Mouse (Mus musculus) midbrain, postnatal 0 days (tissue): ENCODE results near the gene Atp6v1g3. TPM values are rescaled to one million over a fixed set of nuclear protein-coding genes. Genes with fewer than 3 reads are reported as not detected.

ENCODE experiments used
- ATAC-seq: fragments of 200-750 bp; cut with Nextera tagmentation; 2 replicates; pipeline ENCODE4 v1.8.0; 2017; ENCODE audit warnings: moderate number of reproducible peaks, mild to moderate bottlenecking, moderate TSS enrichment, moderate library complexity; ENCODE audit not compliant: low FRiP score
- DNase-seq: peaks from one replicate; pipeline ENCODE4 v3.0.0-alpha.2; 2015; ENCODE audit warnings: low spot score
- H3K27ac ChIP-seq: fragments of 300-500 bp; sonication (generic); 2 replicates; pipeline ENCODE4 v1.5.1; 2014; ENCODE audit warnings: low read depth, mild to moderate bottlenecking, low read length, mixed read lengths
- H3K27me3 ChIP-seq: fragments of 300-500 bp; sonication (generic); 2 replicates; pipeline ENCODE4 v1.6.1; 2014; ENCODE audit warnings: low read length, control low read depth, mixed read lengths; ENCODE audit not compliant: insufficient read depth
- H3K36me3 ChIP-seq: fragments of 300-500 bp; sonication (generic); 2 replicates; pipeline ENCODE4 v1.6.1; 2014; ENCODE audit warnings: low read length, control low read depth, mixed read lengths; ENCODE audit not compliant: insufficient read depth
- H3K4me1 ChIP-seq: fragments of 300-500 bp; sonication (generic); 2 replicates; pipeline ENCODE4 v1.6.1; 2014; ENCODE audit warnings: mild to moderate bottlenecking, control low read depth, antibody characterized with exemption, low read length, mixed read lengths; ENCODE audit not compliant: insufficient read depth
- H3K4me2 ChIP-seq: fragments of 300-500 bp; sonication (generic); 2 replicates; pipeline ENCODE4 v1.6.1; 2014; ENCODE audit warnings: low read depth, mild to moderate bottlenecking, low read length, mixed read lengths; ENCODE audit not compliant: poor library complexity, severe bottlenecking
- H3K4me3 ChIP-seq: fragments of 300-500 bp; sonication (generic); 2 replicates; pipeline ENCODE4 v1.5.1; 2014; ENCODE audit warnings: low read depth, mild to moderate bottlenecking, low read length, moderate library complexity
- H3K9ac ChIP-seq: fragments of 300-500 bp; sonication (generic); replicated peaks from 2 replicates; pipeline ENCODE4 v1.6.1; 2014; ENCODE audit warnings: mild to moderate bottlenecking, low read length, moderate library complexity, mixed read lengths; ENCODE audit not compliant: poor library complexity, severe bottlenecking
- H3K9me3 ChIP-seq: fragments of 300-500 bp; sonication (generic); 2 replicates; pipeline ENCODE4 v1.6.1; 2016; ENCODE audit warnings: low read length, control low read depth
- CTCF ChIP-seq: IDR thresholded peaks from 2 replicates; pipeline ENCODE4 v1.5.1; 2016; ENCODE audit warnings: antibody characterized with exemption, mild to moderate bottlenecking
- WGBS: fragments of 180-500 bp; shearing (Covaris S2); extraction: QIAGEN DNeasy Blood & Tissue Kit; methylation state at CpG from one replicate; pipeline ENCODE4 v1.1.7; 2014; 5-methylcytosine and 5-hydroxymethylcytosine counted together
- polyA plus RNA-seq: library from polyadenylated mRNA; unstranded; fragments of >200 nt; fragmentation: Nextera tagmentation; extraction: Ambion mirVana; gene quantifications from 2 replicates; pipeline ENCODE4 v1.2.1, GENCODE M21; 2015
- total RNA-seq: library from RNA; depleted of rRNA; stranded (reverse); fragments of >200 nt; gene quantifications from 2 replicates; pipeline ENCODE4 v1.2.3, GENCODE M21; 2014

Atp6v1g3 gene
- total and polyA plus RNA-seq, 2 experiments from 2014 or later, result not detected

DNA sequence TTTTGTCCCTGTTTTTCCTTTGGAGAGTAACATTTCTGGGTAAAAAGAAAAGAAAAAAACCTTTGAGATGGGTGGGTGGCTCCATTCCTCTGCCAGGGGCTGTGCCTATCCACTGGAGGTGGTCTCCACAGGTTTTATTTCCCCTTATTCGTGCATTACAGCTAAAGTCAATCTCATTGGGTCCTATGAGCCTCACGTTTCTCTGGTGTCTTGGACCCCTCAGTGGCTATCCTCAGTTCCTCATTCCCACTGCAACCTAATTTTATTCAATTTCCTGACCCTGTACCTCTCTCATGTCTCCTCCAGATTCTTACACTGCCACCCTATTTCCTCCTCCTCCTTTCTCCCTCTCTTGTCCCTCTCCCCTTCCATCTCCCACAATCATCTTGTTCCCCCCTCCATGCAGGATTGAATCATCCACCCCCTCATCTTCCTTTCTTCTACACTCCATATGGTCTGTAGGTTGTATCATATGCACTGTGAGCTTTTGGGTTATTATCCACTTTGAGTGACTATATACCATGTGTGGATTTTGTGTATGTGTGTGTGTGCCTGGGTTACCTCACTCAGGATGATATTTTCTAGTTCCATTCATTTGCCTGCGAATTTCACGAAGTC, 17.3 kb upstream of the Atp6v1g3 start:
- DNase-seq (no peak), ATAC-seq (no peak)
- H3K9me3 ChIP-seq, result no peaks in the 10 kb centered on the region
- no peak for TF ChIP-seq CTCF
- H3K4me3 ChIP-seq, result no peak overlapping the region
- H3K27ac ChIP-seq, result no peak overlapping the region
- 88% methylated on average over 4 of the region's 4 CpGs for WGBS
- no peak overlapping the region for H3K9ac ChIP-seq
- H3K27me3 ChIP-seq, result no peaks in the 10 kb centered on the region
- no peaks in the 10 kb centered on the region for H3K36me3 ChIP-seq
- H3K4me2 ChIP-seq, result no peak overlapping the region
- H3K4me1 ChIP-seq, result no peaks in the 10 kb centered on the region

DNA sequence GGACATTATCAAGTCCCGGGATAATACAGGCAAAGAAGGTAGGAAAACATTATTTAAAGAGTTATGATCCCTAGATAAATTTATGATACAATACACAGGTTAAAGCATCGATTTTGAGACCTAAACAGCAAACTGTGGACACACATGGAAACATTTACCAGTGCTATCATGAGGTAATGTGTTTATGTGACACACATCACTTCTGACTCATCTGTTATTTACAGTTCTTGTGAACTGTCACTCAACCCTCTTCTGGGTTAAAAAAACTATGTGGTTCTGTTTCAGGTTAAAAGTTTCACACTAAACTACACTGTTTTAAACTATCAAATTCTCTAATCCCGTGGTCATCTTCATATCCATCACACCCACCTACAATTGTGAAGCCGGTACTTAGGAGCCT, 14.8 kb upstream of the Atp6v1g3 start:
- H3K9ac ChIP-seq, result no peak overlapping the region
- DNase-seq, result no peak
- H3K4me1 ChIP-seq, result no peaks in the 10 kb centered on the region
- TF ChIP-seq CTCF, result no peak
- no peak overlapping the region for H3K4me2 ChIP-seq
- no peak overlapping the region for H3K4me3 ChIP-seq
- H3K36me3 ChIP-seq, result no peaks in the 10 kb centered on the region
- H3K9me3 ChIP-seq, result no peaks in the 10 kb centered on the region
- no peak for ATAC-seq
- H3K27me3 ChIP-seq, result no peaks in the 10 kb centered on the region
- H3K27ac ChIP-seq, result no peak overlapping the region
- 73% methylated on average over 4 of the region's 4 CpGs for WGBS

DNA sequence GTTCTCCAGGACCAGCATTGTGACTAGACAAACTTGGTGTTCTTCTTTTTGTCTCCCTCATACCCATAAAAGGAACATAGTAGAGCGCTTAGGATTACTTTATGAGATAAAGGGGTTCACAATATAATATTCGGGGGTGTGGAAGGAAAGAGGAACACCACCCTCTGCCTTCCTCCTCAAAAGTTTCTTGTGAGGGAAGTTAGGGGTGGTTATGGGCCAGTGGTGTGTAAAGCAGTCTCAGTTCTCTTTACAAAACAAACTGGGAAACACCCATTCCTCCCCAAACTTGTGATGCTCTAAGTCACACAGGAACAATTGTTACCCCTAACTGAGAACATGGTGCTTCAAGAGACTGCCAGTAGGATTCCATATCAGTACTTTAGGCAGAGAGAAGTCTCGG, 12.0 kb upstream of the Atp6v1g3 start:
- Histone ChIP-seq H3K4me3 (no peak overlapping the region), H3K27ac (no peak overlapping the region), H3K9ac (no peak overlapping the region), H3K4me1 (no peaks in the 10 kb centered on the region), H3K27me3 (no peaks in the 10 kb centered on the region), H3K4me2 (no peak overlapping the region), H3K9me3 (no peaks in the 10 kb centered on the region), H3K36me3 (no peaks in the 10 kb centered on the region)
- 88% methylated on average over 3 of the region's 3 CpGs for WGBS
- ATAC-seq (no peak), DNase-seq (no peak)
- TF ChIP-seq CTCF, result no peak

DNA sequence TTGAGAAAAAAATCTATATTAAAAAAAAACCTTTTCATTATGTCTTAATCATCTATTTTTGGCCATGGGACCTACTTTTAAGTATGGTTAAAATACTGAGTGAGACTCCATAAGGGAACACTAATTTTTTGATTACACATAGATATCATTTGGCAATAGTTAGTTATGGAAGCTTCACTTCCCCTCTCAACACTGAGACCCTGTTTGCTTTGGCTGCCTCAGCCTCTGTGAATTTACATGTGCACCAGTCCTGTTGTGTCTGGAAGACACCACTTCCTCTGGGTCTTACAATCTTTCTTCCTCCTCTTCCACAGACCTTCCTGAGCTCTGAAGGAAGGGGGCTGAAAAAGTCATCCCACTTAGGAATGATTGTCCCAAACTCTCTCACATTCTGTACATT, 11.1 kb upstream of the Atp6v1g3 start:
- Histone ChIP-seq H3K36me3 (no peaks in the 10 kb centered on the region), H3K9me3 (no peaks in the 10 kb centered on the region), H3K9ac (no peak overlapping the region), H3K4me3 (no peak overlapping the region), H3K27me3 (no peaks in the 10 kb centered on the region), H3K27ac (no peak overlapping the region), H3K4me2 (no peak overlapping the region), H3K4me1 (no peaks in the 10 kb centered on the region)
- ATAC-seq, result no peak
- no peak for TF ChIP-seq CTCF
- DNase-seq, result no peak

DNA sequence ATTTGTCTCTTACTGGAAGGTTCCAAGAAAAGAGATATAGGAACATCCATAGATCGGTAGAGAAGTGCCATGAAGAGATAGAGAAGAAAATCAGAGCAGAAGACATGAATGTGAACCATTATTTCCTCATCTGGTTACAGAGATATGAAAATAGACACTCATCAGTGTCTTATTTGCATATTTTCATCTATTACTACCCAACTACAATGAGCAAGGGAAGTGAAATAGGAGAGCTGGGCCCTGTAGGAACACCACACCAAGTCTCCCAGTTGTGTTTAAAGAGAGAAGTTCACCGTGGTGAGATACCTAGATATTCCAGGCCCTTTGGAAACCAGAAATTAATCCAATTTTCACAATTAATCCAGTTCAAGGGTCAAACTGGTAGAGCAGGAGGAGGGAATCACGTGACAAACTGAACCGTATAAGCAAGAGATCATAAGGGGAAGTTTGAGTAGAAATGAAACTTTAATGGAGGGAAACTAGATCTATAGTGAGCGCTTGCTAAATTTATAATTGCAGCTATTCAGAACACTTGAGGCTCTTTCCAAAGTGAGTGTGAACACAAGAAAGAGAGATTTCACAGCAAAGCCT, 6.0 kb upstream of the Atp6v1g3 start:
- H3K9ac ChIP-seq, result no peak overlapping the region
- TF ChIP-seq CTCF, result no peak
- no peaks in the 10 kb centered on the region for H3K36me3 ChIP-seq
- H3K27me3 ChIP-seq, result no peaks in the 10 kb centered on the region
- no peak for DNase-seq
- H3K27ac ChIP-seq, result no peak overlapping the region
- H3K9me3 ChIP-seq, result no peaks in the 10 kb centered on the region
- H3K4me1 ChIP-seq, result no peaks in the 10 kb centered on the region
- no peak overlapping the region for H3K4me2 ChIP-seq
- ATAC-seq, result no peak
- 85% methylated on average over 5 of the region's 5 CpGs for WGBS
- H3K4me3 ChIP-seq, result no peak overlapping the region

DNA sequence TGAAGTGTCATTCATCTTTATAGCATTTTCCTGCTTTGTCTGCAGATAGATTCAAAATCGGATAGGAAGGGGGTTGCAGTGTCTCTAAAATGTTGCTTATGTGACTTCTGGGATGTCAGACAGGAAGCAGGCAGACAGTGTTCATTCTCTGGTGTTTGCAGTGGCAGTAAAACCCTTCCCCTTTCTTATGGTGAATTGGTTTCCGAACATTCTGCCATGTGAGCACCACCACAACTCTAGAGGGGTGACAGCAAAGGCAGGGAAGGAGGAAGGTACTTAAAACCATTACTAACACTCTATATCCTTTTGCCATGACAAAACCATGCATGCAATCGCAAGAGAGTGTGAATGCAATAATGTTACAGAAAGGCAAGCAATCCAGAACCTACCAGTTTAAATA, 1.4 kb downstream of the Atp6v1g3 start:
- Histone ChIP-seq H3K4me2 (no peak overlapping the region), H3K27ac (no peak overlapping the region), H3K27me3 (no peaks in the 10 kb centered on the region), H3K9ac (no peak overlapping the region), H3K4me1 (no peaks in the 10 kb centered on the region), H3K36me3 (no peaks in the 10 kb centered on the region), H3K9me3 (no peaks in the 10 kb centered on the region), H3K4me3 (no peak overlapping the region)
- WGBS, result 83% methylated on average over 3 of the region's 3 CpGs
- DNase-seq (no peak), ATAC-seq (no peak)
- no peak for TF ChIP-seq CTCF
